Mouse (Mus musculus) right cerebral cortex, adult 18-20 months (tissue): ENCODE data around the gene Kcnk15.

Experiments used
- DNase-seq: peaks from one replicate; pipeline ENCODE4 v3.0.0; 2022; ENCODE audit warnings: mixed read lengths

The Kcnk15 gene

GRCm38 (mm10) chr2:163876830-163877498, 23.5 kb downstream of the Kcnk15 start:
- DNase-seq = peak; percentile 64

GRCm38 (mm10) chr2:163880891-163881290, 27.4 kb downstream of the Kcnk15 start:
- DNase-seq = no peak

- peak; percentile 32 for DNase-seq
Observed at GRCm38 (mm10) chr2:163882859-163883652, 29.6 kb downstream of the Kcnk15 start.

GRCm38 (mm10) chr2:163889411-163889810, 36.0 kb downstream of the Kcnk15 start:
- no peak for DNase-seq

- DNase-seq = no peak
Observed at GRCm38 (mm10) chr2:163890586-163890985, 37.1 kb downstream of the Kcnk15 start.

GRCm38 (mm10) chr2:163891271-163891670, 37.8 kb downstream of the Kcnk15 start:
- peak; percentile 68 for DNase-seq

- DNase-seq = no peak
Observed at GRCm38 (mm10) chr2:163893446-163894370, 40.3 kb downstream of the Kcnk15 start.

- DNase-seq = no peak
Observed at GRCm38 (mm10) chr2:163895156-163895555, 41.7 kb downstream of the Kcnk15 start.

GRCm38 (mm10) chr2:163897026-163897425, 43.6 kb downstream of the Kcnk15 start:
- no peak for DNase-seq

- DNase-seq = no peak
Observed at GRCm38 (mm10) chr2:163897988-163898535, 44.6 kb downstream of the Kcnk15 start.

GRCm38 (mm10) chr2:163899910-163900411, 46.5 kb downstream of the Kcnk15 start:
- DNase-seq = no peak

GRCm38 (mm10) chr2:163901043-163901442, 47.6 kb downstream of the Kcnk15 start:
- DNase-seq = no peak

- DNase-seq = no peak
Observed at GRCm38 (mm10) chr2:163902448-163902847, 49.0 kb downstream of the Kcnk15 start.

- no peak for DNase-seq
Observed at GRCm38 (mm10) chr2:163903461-163903860, 50.0 kb downstream of the Kcnk15 start.

- no peak for DNase-seq
Observed at GRCm38 (mm10) chr2:163904323-163904722, 50.9 kb downstream of the Kcnk15 start.

- no peak for DNase-seq
Observed at GRCm38 (mm10) chr2:163907131-163907530, 53.7 kb downstream of the Kcnk15 start.
